Mouse (Mus musculus) kidney, embryonic 14.5 days (tissue): ENCODE results near the gene Aven. TPM values are rescaled to one million over a fixed set of nuclear protein-coding genes. Genes with fewer than 3 reads are reported as not detected.

ENCODE experiments used
- ATAC-seq: fragments of 200-750 bp; cut with Nextera tagmentation; 2 replicates; pipeline ENCODE4 v1.8.0; 2017; ENCODE audit warnings: moderate number of reproducible peaks, mild to moderate bottlenecking, moderate TSS enrichment, moderate library complexity; ENCODE audit not compliant: low FRiP score, low TSS enrichment
- H3K27ac ChIP-seq: fragments of 300-500 bp; sonication (generic); 2 replicates; pipeline ENCODE4 v1.5.1; 2014; ENCODE audit warnings: low read depth, mild to moderate bottlenecking, low read length, moderate library complexity, mixed read lengths
- H3K27me3 ChIP-seq: fragments of 300-500 bp; sonication (generic); 2 replicates; pipeline ENCODE4 v1.6.1; 2014; ENCODE audit warnings: mild to moderate bottlenecking, low read length; ENCODE audit not compliant: control insufficient read depth, insufficient read depth
- H3K36me3 ChIP-seq: fragments of 300-500 bp; sonication (generic); 2 replicates; pipeline ENCODE4 v1.6.1; 2014; ENCODE audit warnings: low read length, mixed read lengths; ENCODE audit not compliant: control insufficient read depth, insufficient read depth
- H3K4me1 ChIP-seq: fragments of 300-500 bp; sonication (generic); 2 replicates; pipeline ENCODE4 v1.6.1; 2014; ENCODE audit warnings: low read length, mixed read lengths; ENCODE audit not compliant: control insufficient read depth, insufficient read depth
- H3K4me2 ChIP-seq: fragments of 300-500 bp; sonication (generic); replicated peaks from 2 replicates; pipeline ENCODE4 v1.6.1; 2014; ENCODE audit warnings: low read depth, mild to moderate bottlenecking, low read length
- H3K4me3 ChIP-seq: fragments of 300-500 bp; sonication (generic); 2 replicates; pipeline ENCODE4 v1.5.1; 2014; ENCODE audit warnings: mild to moderate bottlenecking, low read length
- H3K9ac ChIP-seq: fragments of 300-500 bp; sonication (generic); 2 replicates; pipeline ENCODE4 v1.6.1; 2014; ENCODE audit warnings: low read depth, mild to moderate bottlenecking, low read length, moderate library complexity
- H3K9me3 ChIP-seq: fragments of 300-500 bp; sonication (generic); 2 replicates; pipeline ENCODE4 v1.6.1; 2016; ENCODE audit warnings: low read length; ENCODE audit not compliant: control insufficient read depth
- WGBS: fragments of 180-500 bp; shearing (Covaris S2); extraction: QIAGEN DNeasy Blood & Tissue Kit; methylation state at CpG from one replicate; pipeline ENCODE4 v1.1.7; 2014; 5-methylcytosine and 5-hydroxymethylcytosine counted together
- polyA plus RNA-seq: library from polyadenylated mRNA; unstranded; fragments of >200 nt; fragmentation: Nextera tagmentation; extraction: Ambion mirVana; gene quantifications from 2 replicates; pipeline ENCODE4 v1.2.1, GENCODE M21; 2014

Gene Aven
- polyA plus RNA-seq, 1 experiment from 2014 or later: 10.9 TPM

DNA sequence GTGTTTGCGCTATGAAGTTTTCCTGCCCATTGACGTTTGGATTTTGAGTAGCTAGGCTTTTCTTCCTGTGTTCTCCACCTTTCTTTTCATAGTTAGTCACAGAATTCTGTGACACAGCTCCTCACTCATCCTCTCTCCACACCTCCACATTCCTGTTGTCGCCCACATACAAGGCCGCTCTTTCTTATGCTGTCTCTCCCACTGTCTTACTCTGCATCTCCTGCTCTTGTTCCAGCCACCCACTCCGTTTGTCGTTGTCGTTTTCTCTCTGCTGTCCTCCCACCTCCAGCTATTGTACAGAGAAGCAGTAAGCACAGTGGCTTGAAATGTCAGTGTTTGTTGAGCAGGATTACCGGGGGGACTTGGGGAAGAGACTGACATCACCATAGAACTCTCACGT is 139.8 kb downstream of the Aven start:
- no peak overlapping the region for H3K27ac ChIP-seq
- H3K9ac ChIP-seq: no peak overlapping the region
- no peak overlapping the region for H3K4me3 ChIP-seq
- H3K4me1 ChIP-seq: no peaks in the 10 kb centered on the region
- no peaks in the 10 kb centered on the region for H3K9me3 ChIP-seq
- 95% methylated on average over 9 of the region's 9 CpGs for WGBS
- no peaks in the 10 kb centered on the region for H3K27me3 ChIP-seq
- no peak overlapping the region for H3K4me2 ChIP-seq
- no peaks in the 10 kb centered on the region for H3K36me3 ChIP-seq
- no peak for ATAC-seq

DNA sequence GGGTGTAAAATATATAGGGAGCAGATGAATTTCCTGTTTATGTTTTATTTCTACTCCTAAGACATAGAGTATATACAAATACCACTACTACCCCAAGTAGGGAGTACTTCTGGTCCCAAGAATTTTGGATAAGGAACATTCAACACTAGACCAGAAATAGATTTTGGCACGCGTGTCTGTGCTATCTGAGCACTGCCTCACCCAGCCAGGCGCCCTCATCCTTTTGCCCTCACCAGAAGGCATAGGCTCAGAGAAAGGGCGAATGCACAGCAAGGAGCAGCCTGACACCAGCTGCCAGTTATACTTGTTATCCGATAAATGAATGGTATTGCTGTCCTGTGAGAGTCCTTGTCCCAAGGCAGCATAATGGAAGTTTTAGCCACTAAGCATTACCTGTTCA is 144.4 kb downstream of the Aven start:
- Histone ChIP-seq H3K36me3 (no peaks in the 10 kb centered on the region), H3K4me1 (no peaks in the 10 kb centered on the region), H3K27ac (no peak overlapping the region), H3K9me3 (no peaks in the 10 kb centered on the region), H3K9ac (no peak overlapping the region), H3K4me3 (no peak overlapping the region), H3K4me2 (no peak overlapping the region), H3K27me3 (no peaks in the 10 kb centered on the region)
- no peak for ATAC-seq
- WGBS: 92% methylated on average over 5 of the region's 5 CpGs

DNA sequence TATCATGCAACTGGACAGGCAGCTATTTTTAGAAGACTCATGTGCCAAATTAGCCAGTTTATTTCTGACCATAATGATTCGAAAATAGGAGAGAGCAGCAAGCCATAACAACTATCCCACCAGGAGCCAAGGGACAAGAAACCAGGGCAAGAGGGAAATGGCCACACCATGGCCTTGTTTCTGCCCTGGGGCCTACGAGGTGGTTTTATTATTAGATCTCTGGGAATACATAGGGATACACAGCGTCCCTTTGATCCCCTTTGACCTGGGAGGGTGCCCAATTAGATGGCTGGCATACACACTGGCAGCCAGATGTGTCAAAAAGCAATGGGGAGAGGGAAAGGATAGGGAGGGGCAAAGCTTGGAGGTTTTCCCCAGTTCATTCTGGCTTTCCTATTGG is 161.1 kb downstream of the Aven start:
- Histone ChIP-seq H3K4me1 (no peaks in the 10 kb centered on the region), H3K4me3 (no peak overlapping the region), H3K4me2 (no peak overlapping the region), H3K9ac (no peak overlapping the region), H3K36me3 (no peaks in the 10 kb centered on the region), H3K27ac (no peak overlapping the region), H3K27me3 (no peaks in the 10 kb centered on the region), H3K9me3 (no peaks in the 10 kb centered on the region)
- ATAC-seq: no peak
- 73% methylated on average over 3 of the region's 3 CpGs for WGBS

DNA sequence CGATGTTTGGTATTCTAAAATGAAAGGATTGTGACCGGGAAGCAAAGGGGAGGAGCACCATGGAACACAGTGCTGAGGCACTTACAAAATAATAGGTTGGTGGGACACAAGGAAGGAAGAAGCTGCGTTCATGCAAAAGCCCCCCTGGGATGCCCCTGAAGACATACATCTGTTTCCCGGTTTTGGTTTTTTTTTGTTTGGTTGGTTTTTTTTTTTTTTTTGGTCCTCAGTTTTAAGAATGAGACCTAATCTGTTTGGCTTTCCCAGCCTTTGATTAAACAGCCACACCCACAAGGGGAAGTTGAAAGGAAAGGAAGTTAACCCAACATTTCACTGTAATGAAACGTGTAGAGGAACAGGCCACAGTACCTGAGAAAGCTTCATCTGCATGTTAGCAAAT is 163.4 kb downstream of the Aven start:
- no peak overlapping the region for H3K27ac ChIP-seq
- H3K4me1 ChIP-seq: no peaks in the 10 kb centered on the region
- 66% methylated on average over 5 of the region's 5 CpGs for WGBS

DNA sequence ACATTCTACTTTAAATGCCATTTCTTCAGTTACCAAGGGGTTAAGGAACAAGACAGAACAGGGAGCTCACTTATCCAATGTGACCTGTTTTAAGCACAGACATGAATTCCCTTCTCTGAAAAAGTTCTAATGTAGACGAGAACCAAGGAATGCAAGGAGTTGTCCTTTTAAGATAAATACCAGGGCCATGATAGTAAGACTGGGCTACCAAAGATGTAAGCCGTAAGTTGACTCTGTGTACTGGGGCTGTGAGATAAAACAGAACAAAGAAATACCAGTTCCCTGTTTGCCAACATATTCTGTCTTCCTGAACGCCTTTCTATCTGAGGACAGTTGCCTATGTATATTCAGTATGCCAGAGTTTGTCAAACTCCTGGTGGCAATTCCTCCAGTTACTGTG is 176.7 kb downstream of the Aven start:
- H3K4me1 ChIP-seq: no peaks in the 10 kb centered on the region
- WGBS: 83% methylated on average over 3 of the region's 3 CpGs
- no peaks in the 10 kb centered on the region for H3K36me3 ChIP-seq
- no peak overlapping the region for H3K9ac ChIP-seq
- no peak for ATAC-seq
- H3K4me2 ChIP-seq: no peak overlapping the region
- H3K9me3 ChIP-seq: no peaks in the 10 kb centered on the region
- H3K27ac ChIP-seq: no peak overlapping the region
- H3K27me3 ChIP-seq: no peaks in the 10 kb centered on the region
- H3K4me3 ChIP-seq: no peak overlapping the region

More for the DNA sequence above, 163.4 kb downstream of the Aven start:
- ATAC-seq: no peak
- H3K27me3 ChIP-seq: no peaks in the 10 kb centered on the region
- H3K9ac ChIP-seq: no peak overlapping the region
- H3K4me3 ChIP-seq: no peak overlapping the region
- no peaks in the 10 kb centered on the region for H3K9me3 ChIP-seq
- no peaks in the 10 kb centered on the region for H3K36me3 ChIP-seq
- H3K4me2 ChIP-seq: no peak overlapping the region

DNA sequence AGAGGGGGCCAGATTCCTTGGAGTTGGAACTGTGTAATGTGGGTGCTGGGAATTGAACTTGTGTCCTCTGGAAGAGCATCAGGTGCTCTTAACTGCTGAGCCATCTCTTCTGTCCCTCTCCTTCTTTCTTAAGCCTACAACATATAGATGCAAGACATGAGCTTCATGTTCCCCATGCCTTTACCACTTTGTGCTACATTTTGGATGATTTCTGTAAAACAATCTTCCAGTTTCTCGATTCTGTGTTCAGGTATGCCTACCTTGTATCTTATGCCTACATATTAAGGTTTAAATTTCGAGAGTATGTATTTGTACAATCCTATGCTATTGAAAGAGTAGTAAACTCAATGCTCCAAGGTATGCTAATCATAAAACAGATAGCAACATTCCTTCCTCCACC is 183.4 kb downstream of the Aven start:
- no peaks in the 10 kb centered on the region for H3K9me3 ChIP-seq
- H3K4me3 ChIP-seq: no peak overlapping the region
- H3K27me3 ChIP-seq: no peaks in the 10 kb centered on the region
- ATAC-seq: no peak
- H3K4me2 ChIP-seq: no peak overlapping the region
- H3K9ac ChIP-seq: no peak overlapping the region
- H3K36me3 ChIP-seq: no peaks in the 10 kb centered on the region
- 85% methylated on average over 2 of the region's 2 CpGs for WGBS
- no peak overlapping the region for H3K27ac ChIP-seq
- H3K4me1 ChIP-seq: no peaks in the 10 kb centered on the region

DNA sequence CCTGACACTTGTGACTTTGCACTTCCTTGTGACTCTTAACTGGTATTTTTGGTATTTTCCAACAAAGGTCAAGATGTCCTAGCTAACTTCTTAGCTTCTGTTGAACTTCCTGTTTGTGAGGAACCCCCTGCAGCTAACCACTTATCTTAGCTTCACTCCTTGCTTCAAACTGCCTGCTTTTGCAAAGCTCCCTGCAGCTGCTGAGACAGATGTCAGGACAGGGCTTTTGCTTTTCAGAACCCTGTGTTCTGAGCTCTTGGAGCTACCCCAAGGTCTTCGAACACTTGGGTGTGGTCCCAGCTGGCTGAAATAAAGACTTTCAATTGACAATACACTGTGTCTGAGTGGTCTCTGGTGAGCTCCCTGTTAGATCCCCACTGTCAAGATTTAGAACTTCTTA is 184.0 kb downstream of the Aven start:
- WGBS: 78% methylated on average over 1 of the region's 1 CpGs
- ATAC-seq: no peak
- Histone ChIP-seq H3K36me3 (no peaks in the 10 kb centered on the region), H3K9ac (no peak overlapping the region), H3K4me2 (no peak overlapping the region), H3K27me3 (no peaks in the 10 kb centered on the region), H3K27ac (no peak overlapping the region), H3K4me3 (no peak overlapping the region), H3K4me1 (no peaks in the 10 kb centered on the region), H3K9me3 (no peaks in the 10 kb centered on the region)

DNA sequence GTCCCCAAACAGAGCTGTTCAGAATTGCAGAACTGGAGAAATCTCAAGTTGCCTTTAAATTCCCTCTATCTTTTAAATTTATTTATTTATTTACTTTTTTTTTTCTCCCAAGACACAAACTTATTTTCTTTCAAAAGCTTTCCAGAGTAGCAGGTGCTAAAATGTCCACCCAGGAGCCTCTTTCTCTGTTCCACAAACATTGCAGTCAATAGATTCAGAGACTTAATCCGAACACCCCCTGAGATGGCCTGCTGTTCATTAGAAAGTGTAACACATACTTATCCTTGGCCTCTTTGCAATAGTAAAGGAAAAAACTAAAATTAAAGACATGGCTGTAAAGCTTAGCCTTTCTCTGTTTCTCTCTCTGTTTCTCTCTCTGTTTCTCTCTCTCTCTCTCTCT is 184.5 kb downstream of the Aven start:
- 84% methylated on average over 1 of the region's 1 CpGs for WGBS
- no peak overlapping the region for H3K27ac ChIP-seq
- no peak for ATAC-seq

DNA sequence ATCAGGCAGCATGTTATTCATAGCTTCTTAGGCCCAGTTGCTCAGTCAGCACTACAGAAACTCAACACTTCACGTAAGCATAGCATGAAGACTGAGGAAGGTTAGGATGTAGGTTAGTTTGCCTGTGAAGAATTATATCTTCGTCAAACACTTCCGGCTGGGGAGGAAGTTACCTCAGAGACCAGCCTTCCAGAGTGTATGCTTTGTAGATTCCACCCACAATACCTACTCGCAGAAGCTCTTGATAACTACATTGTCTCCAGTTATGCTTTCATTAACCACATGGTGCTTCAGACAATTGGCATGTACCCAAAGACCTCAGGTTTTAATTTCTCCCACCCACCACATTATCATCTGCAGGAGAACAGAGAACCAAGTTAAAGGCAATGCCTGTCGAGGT is 189.1 kb downstream of the Aven start:
- no peak overlapping the region for H3K4me3 ChIP-seq
- no peak overlapping the region for H3K4me2 ChIP-seq
- no peaks in the 10 kb centered on the region for H3K4me1 ChIP-seq
- H3K9me3 ChIP-seq: no peaks in the 10 kb centered on the region
- ATAC-seq: no peak
- no peak overlapping the region for H3K9ac ChIP-seq
- H3K27me3 ChIP-seq: no peaks in the 10 kb centered on the region
- H3K27ac ChIP-seq: no peak overlapping the region
- no peaks in the 10 kb centered on the region for H3K36me3 ChIP-seq
- 87% methylated on average over 5 of the region's 5 CpGs for WGBS

More for the DNA sequence above, 184.5 kb downstream of the Aven start:
- H3K4me3 ChIP-seq: no peak overlapping the region
- no peak overlapping the region for H3K9ac ChIP-seq
- H3K9me3 ChIP-seq: no peaks in the 10 kb centered on the region
- H3K4me1 ChIP-seq: no peaks in the 10 kb centered on the region
- H3K27me3 ChIP-seq: no peaks in the 10 kb centered on the region
- no peaks in the 10 kb centered on the region for H3K36me3 ChIP-seq
- H3K4me2 ChIP-seq: no peak overlapping the region
